Mouse (Mus musculus) layer of hippocampus, adult 11-12 months (tissue): ENCODE data around the gene Gm14085.
"Not testable (repeated sequence)": the region's sequence is repeated elsewhere in the genome, so short reads cannot be mapped to it uniquely, and the experiment has no call there.

Experiments
- DNase-seq: peaks from one replicate; pipeline ENCODE4 v3.0.0; 2022; ENCODE audit warnings: low spot score

Gene Gm14085

DNA sequence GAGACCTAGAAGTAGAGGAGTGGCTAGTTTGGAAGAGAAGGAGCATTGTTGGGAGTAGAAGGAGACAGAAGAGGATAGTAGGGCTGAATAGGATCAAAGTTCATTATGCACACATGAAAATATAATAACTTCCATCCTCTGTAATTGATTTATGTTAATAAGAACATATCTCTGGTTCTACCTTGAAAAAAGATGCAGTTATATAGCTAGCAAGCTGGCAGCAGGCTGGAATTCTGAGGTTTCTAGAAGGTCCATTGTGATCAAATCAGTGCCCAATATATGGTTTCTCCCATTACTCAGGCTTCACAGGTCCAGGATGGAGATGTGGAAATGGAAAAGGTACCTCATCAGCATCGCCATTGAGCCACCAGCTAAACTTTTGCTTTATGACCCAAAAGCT, at the start of gene Gm14085:
Gene Gm14085 (plus strand): TSS at position 301 of the 400 bp plus-strand sequence.
- DNase-seq, result no peak

- not testable (repeated sequence) for DNase-seq
These were observed 45.8 kb upstream of the Gm14085 start for GRCm38 (mm10) chr2:122438706-122439482.

GRCm38 (mm10) chr2:122440521-122440920, 44.2 kb upstream of the Gm14085 start:
- DNase-seq, result not testable (repeated sequence)

GRCm38 (mm10) chr2:122441000-122441933, 43.5 kb upstream of the Gm14085 start:
- no peak for DNase-seq

DNA sequence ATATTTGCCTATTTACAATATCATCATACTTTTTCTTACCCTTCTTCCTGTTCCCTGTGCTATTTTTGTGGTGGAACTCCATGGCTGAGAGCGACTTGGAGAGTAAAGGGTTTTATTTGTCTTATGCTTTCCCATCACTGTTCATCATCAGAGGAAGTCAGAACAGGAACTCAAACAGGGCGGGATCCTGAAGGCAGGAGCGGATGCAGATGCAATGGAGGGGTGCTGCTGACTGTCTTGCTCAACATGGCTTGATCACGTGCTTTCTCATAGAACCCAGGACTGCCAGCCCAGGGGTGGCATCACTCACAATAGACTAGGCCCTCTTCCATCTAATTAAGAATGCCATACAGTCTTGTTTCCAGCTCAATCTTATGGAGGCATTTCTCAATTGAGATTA, 34.4 kb upstream of the Gm14085 start:
- DNase-seq, result no peak

- no peak for DNase-seq
These were observed 32.3 kb upstream of the Gm14085 start for GRCm38 (mm10) chr2:122452426-122452825.

DNA sequence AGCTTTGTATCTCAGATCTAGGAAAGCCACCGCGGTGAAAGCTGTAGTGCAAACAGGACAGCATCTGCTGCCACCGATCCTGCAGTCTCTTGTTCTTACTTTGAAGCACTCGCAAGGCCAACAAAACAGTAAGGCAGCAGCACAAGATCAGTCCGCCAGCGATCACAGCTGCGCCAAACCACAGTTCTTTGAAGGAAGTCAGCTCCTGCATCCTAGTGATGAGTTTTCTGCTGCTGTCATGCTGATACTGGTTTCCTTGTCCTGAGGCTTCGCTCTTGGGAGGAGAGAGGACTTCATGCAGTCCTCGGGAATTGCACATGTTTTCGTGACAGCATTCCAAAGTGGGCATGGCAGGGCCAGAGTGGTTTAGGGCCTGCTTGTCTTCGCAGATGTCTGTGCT, 17.8 kb upstream of the Gm14085 start:
- no peak for DNase-seq

GRCm38 (mm10) chr2:122467351-122468013, 17.3 kb upstream of the Gm14085 start:
- DNase-seq, result peak; percentile 91

DNA sequence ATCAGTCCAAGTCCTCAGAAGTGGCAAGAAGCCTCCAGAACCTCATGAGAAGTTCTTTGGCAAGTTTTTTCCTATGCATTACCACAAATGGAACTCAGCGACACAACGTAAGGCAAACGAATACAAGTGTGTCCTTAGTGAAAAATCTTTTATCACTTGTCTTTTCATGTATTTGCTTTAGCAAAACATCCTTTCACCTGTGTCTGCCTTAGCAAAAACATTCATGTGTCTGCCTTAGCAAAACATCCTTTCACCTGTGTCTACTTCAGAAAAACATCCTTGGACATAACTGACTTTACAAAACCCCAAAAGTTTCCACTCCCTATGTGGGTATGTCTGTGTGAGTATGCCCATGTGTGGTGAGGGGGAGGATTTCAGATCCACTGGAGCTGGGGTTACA, 15.5 kb upstream of the Gm14085 start:
- DNase-seq, result no peak

GRCm38 (mm10) chr2:122476585-122476984, 8.2 kb upstream of the Gm14085 start:
- no peak for DNase-seq

GRCm38 (mm10) chr2:122483787-122484186, 954 bp upstream of the Gm14085 start:
- not testable (repeated sequence) for DNase-seq

GRCm38 (mm10) chr2:122485654-122486053, 913 bp downstream of the Gm14085 start:
- not testable (repeated sequence) for DNase-seq

DNA sequence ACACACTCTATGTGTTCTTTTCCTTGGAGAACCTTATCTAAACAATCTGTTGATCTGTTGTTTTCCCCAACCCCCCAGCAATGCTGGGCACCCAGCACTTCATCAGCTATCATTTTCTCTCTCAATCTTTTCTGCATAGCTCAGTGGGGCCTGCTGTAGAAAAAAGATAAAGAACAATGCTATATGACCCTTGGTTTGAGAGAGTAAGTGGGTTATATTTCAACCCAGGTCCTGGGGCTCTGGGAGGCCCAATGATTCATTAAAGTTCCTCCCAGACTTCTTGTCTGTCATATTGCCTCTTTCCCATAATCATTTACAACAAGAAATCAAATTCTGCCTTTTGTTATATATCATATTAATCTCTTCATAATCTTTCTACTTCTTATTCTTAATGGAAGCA, 1.4 kb downstream of the Gm14085 start:
- not testable (repeated sequence) for DNase-seq

- DNase-seq, result no peak
These were observed 1.9 kb downstream of the Gm14085 start for GRCm38 (mm10) chr2:122486674-122487073.

DNA sequence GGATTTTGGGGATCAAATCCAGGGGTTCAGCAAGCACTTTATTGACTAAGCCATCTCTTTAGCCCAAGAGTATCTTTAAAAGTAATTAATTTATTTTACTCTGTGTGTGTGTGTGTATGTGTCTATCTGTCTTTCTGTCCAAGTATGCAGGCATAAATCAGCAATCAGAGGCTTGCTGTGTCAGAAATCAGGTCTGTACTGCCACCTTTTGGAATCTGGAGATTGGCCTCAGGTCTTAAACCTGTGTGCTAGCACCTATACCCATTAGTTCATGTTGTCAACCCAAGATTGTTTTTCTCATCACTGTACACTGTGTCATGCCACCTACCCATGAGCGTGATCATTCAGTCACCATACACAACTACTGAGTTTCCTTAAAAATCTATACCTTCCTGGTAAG, 45.0 kb downstream of the Gm14085 start:
- DNase-seq, result not testable (repeated sequence)

DNA sequence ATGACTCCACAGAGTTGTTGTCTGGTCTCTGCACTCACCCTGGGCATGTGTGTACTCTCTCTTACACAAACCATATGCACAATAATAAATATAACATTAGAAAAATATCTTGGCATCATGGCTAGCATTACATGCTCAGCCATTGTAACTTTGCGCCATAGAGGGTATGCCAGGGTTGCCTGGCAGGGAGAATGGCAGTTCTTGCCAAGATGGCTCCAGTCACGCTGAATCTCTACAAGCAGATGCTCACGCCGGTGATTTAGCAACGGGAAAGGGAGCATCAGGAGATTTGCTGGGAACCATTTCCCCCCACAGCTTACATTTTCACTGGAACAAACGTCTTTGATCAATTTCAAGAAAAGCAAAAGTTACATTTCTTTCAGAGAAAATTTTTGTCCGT, 46.5 kb downstream of the Gm14085 start:
- peak; percentile 16 for DNase-seq

- DNase-seq, result no peak
These were observed 47.0 kb downstream of the Gm14085 start for GRCm38 (mm10) chr2:122531726-122532125.

DNA sequence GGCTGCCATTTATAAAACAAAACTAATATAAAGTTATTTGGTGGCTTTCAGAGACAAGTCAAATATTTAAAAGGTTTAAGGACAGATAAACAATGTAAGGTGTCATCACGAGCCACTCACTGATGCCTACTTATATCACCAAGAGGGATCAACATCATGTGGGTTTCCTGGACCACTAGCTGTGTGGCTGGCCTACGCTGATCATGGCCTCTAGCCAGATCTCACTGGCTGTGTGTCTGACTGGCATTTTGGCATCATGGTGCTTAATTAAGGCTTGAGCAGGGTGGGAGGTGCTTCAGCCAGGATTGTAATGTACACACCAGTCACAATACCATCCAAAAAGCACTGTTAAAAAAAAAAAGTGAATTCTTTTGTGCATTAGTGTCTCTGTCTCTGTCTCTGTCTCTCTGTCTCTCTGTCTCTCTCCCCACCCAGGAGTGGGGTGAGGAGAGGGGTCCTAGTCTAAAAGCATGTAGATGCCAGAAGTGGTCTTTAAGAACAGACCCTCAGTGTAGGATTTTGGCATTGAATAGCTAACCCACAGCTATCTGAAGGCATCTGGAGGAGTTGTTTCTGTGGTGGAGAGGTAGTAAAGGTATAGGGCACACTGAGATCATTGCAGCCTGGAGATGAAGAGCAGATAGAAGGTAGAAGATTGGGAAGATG, 47.5 kb downstream of the Gm14085 start:
- no peak for DNase-seq

GRCm38 (mm10) chr2:122532802-122533186, 48.1 kb downstream of the Gm14085 start:
- DNase-seq, result no peak

DNA sequence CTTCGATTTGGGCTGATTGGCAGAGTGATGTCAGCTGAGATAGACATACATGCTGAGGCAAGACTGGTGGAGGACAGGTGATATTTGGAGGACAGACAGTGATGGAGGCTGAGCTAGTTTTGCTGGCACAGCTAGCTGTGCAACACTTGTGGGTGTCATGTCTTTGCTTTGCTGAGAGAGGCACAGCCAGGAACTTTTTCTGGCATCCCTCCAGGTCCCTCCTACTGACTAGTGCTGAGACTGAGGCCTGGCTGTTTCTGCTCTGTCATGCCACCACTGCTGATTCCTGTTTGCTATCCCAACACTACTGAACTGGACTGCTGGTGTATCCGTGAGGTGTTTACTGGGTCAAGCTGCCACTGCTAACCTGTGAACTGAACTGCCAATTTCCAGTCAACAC, 48.6 kb downstream of the Gm14085 start:
- peak; percentile 61 for DNase-seq

DNA sequence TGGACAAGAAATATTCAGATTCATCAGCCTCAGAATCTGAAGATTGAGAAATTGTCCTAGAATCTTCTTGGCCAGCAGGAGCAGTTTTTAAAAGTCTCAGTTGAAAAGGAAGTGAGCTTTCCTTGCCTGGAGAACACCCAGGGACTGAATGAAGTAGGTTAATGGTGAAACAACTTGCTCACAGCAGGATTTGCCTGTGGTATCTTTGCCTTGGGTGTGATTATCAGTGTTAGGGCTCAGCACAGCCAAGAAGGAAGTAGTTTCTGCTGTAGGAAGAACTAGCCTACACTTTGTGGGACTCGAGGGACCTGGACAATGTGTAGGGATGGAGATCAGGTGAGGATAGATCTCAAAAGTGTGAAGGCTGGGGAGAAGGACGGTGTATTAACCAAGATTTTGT, 49.9 kb downstream of the Gm14085 start:
- no peak for DNase-seq

DNA sequence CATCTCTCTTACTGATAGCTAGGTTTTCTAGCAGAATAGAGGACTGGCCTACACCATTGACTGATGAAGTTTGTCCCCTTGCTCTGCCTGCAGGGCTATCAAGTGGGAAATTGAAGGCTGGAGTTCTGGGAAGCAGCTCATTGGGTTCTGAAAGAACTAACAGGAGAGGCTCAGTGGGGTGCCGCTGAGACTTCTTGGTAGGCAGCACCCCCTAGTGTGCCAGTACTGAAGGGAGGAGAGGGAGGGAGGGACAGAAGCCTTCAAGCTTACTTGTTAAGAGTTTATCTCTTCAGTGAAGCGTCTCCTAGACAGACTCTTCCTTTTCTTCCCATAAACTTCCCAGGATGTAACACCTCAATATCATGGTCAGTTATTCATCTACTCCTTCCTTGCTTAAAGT, 73.6 kb downstream of the Gm14085 start:
- peak; percentile 59 for DNase-seq
